ENCODE assay signal across 8 mouse cellular contexts in genomic region chr2:164970631-164971196, GRCm38 (mm10). TPM values are rescaled to one million over a fixed set of nuclear protein-coding genes. Genes with fewer than 3 reads are reported as not detected.
DNase-seq lines count a peak whose midpoint lies in the region; ATAC-seq lines count a peak whose summit lies in the region.

No protein-coding gene starts in this region.

- H3K27ac ChIP-seq in liver, embryonic 12.5 days, result no peak overlapping the region
- H3K27ac ChIP-seq in embryonic facial prominence, embryonic 10.5 days (replicated peaks), result no peak overlapping the region
- 0 out of 2 replicates have a peak overlapping the region, but pooled peaks have one; percentile 7 for H3K27ac ChIP-seq in neural tube, embryonic 11.5 days (ENCODE audit: low read depth, low read length)

- H3K9me3 ChIP-seq in liver, embryonic 12.5 days (replicated peaks), result no peaks in the 10 kb centered on the region
- H3K9me3 ChIP-seq in embryonic facial prominence, embryonic 10.5 days, result no peaks in the 10 kb centered on the region
- no peaks in the 10 kb centered on the region for H3K9me3 ChIP-seq in neural tube, embryonic 11.5 days (ENCODE audit: control insufficient read depth, low read length)

- H3K27me3 ChIP-seq in liver, embryonic 12.5 days (replicated peaks), result peaks cover 91% of the 10 kb centered on the region
- peaks cover 92% of the 10 kb centered on the region for H3K27me3 ChIP-seq in embryonic facial prominence, embryonic 10.5 days (replicated peaks; ENCODE audit: low read depth, poor library complexity, severe bottlenecking)
- H3K27me3 ChIP-seq in neural tube, embryonic 11.5 days (ENCODE audit: control insufficient read depth, insufficient read depth, low read length), result peaks cover 59% of the 10 kb centered on the region

- DNase-seq in liver, result no peak
- peak; percentile 57 for DNase-seq in embryonic facial prominence, embryonic 10.5 days (ENCODE audit: low spot score)
- DNase-seq in layer of hippocampus, adult 18-20 months (ENCODE audit: low spot score in 2 of 2), result peak; percentile 67 to 71
- DNase-seq in neural tube, embryonic 11.5 days (ENCODE audit: low spot score), result peak; percentile 60
- DNase-seq in urinary bladder, postnatal 10 days (ENCODE audit: low spot score), result no peak
- no peak for DNase-seq in lung, postnatal 14 days
- DNase-seq in ovary, postnatal 14 days (ENCODE audit: low spot score), result no peak

- H3K9ac ChIP-seq in liver, embryonic 12.5 days, result no peak overlapping the region
- no peak overlapping the region for H3K9ac ChIP-seq in neural tube, embryonic 11.5 days (ENCODE audit: low read length)

- no peak for ATAC-seq in liver, embryonic 12.5 days
- ATAC-seq in neural tube, embryonic 11.5 days (ENCODE audit: insufficient read depth, low FRiP score, low TSS enrichment), result no peak

- no peaks in the 10 kb centered on the region; the same call in 1 of the 2 replicates for H3K4me1 ChIP-seq in liver, embryonic 12.5 days
- H3K4me1 ChIP-seq in embryonic facial prominence, embryonic 10.5 days, result peaks cover 46% of the 10 kb centered on the region
- 0 out of 2 replicates have a peak, but pooled peaks cover 8% of the 10 kb centered on the region for H3K4me1 ChIP-seq in neural tube, embryonic 11.5 days (ENCODE audit: control insufficient read depth, insufficient read depth, low read length)

- H3K36me3 ChIP-seq in liver, embryonic 12.5 days, result no peaks in the 10 kb centered on the region
- H3K36me3 ChIP-seq in embryonic facial prominence, embryonic 10.5 days (replicated peaks), result no peaks in the 10 kb centered on the region
- no peaks in the 10 kb centered on the region for H3K36me3 ChIP-seq in neural tube, embryonic 11.5 days (ENCODE audit: control insufficient read depth, insufficient read depth, low read length)

- H3K4me3 ChIP-seq in liver, embryonic 12.5 days, result no peak overlapping the region
- H3K4me3 ChIP-seq in embryonic facial prominence, embryonic 10.5 days, result peak overlapping the region; percentile 51
- H3K4me3 ChIP-seq in neural tube, embryonic 11.5 days (ENCODE audit: low read depth, low read length), result peak overlapping the region; percentile 14

- WGBS in liver, embryonic 12.5 days (ENCODE audit: insufficient replicate concordance), result 3% methylated on average over 42 of the region's 42 CpGs
- under 1% methylated on average over 42 of the region's 42 CpGs for WGBS in embryonic facial prominence, embryonic 10.5 days
- WGBS in neural tube, embryonic 11.5 days, result under 1% methylated on average over 42 of the region's 42 CpGs

- H3K4me2 ChIP-seq in liver, embryonic 12.5 days, result peak overlapping the region; percentile 10; the same call in 1 of the 2 replicates
- H3K4me2 ChIP-seq in neural tube, embryonic 11.5 days (ENCODE audit: low read depth), result peak overlapping the region; percentile 42

RNA-seq across cellular contexts. Expression of gene Slc12a5, which starts 10.1 kb away (rescaled TPM):
- 0.50 and 0.63 TPM in 2 replicates for polyA plus RNA-seq in liver, embryonic 12.5 days (2016; fragmentation: Nextera tagmentation; extraction: Ambion mirVana)
- 1.5 and 1.7 TPM in 2 replicates for polyA plus RNA-seq in embryonic facial prominence, embryonic 10.5 days (2016; fragmentation: Nextera tagmentation; extraction: Ambion mirVana)
- total RNA-seq in layer of hippocampus, adult 18-20 months (2021), result 100 to 1,000 TPM; 396 to 408 TPM
- polyA plus RNA-seq in neural tube, embryonic 11.5 days (2014; fragmentation: Nextera tagmentation; extraction: Ambion mirVana), result 6.0 and 6.5 TPM in 2 replicates

RNA-seq across cellular contexts. Expression of gene Mmp9, which starts 30.1 kb away (rescaled TPM):
- polyA plus RNA-seq in liver, embryonic 12.5 days (2016; fragmentation: Nextera tagmentation; extraction: Ambion mirVana), result 1.9 TPM in 2 replicates
- 0.28 and 0.77 TPM in 2 replicates for polyA plus RNA-seq in embryonic facial prominence, embryonic 10.5 days (2016; fragmentation: Nextera tagmentation; extraction: Ambion mirVana)
- 1 to 10 TPM; 1.5 to 1.6 TPM for total RNA-seq in layer of hippocampus, adult 18-20 months (2021)
- 1.2 and 2.1 TPM in 2 replicates for polyA plus RNA-seq in neural tube, embryonic 11.5 days (2014; fragmentation: Nextera tagmentation; extraction: Ambion mirVana)

RNA-seq across cellular contexts. Expression of gene Zfp335, which starts 59.2 kb away (rescaled TPM):
- 10.5 and 11.2 TPM in 2 replicates for polyA plus RNA-seq in liver, embryonic 12.5 days (2016; fragmentation: Nextera tagmentation; extraction: Ambion mirVana)
- polyA plus RNA-seq in embryonic facial prominence, embryonic 10.5 days (2016; fragmentation: Nextera tagmentation; extraction: Ambion mirVana), result 17.4 and 18.2 TPM in 2 replicates
- 10 to 100 TPM; 25.9 to 26.8 TPM for total RNA-seq in layer of hippocampus, adult 18-20 months (2021)
- polyA plus RNA-seq in neural tube, embryonic 11.5 days (2014; fragmentation: Nextera tagmentation; extraction: Ambion mirVana), result 13.9 and 15.4 TPM in 2 replicates

Comparison
In these comparisons a context has a peak if more than half of its experiments do, and no peak if none do; other contexts are left out.
1. DNase-seq: peak in embryonic facial prominence, embryonic 10.5 days (single experiment), layer of hippocampus, adult 18-20 months (2 of 2) and neural tube, embryonic 11.5 days (single experiment); none in liver (single experiment), urinary bladder, postnatal 10 days (single experiment), lung, postnatal 14 days (single experiment) and ovary, postnatal 14 days (single experiment).